Mouse (Mus musculus) sigmoid colon, adult 10 weeks (tissue): ENCODE measurements around the gene Mbl2. TPM values are rescaled to one million over a fixed set of nuclear protein-coding genes. Genes with fewer than 3 reads are reported as not detected.

Experiments used
- polyA plus RNA-seq: library from polyadenylated mRNA; stranded (reverse); fragments of 350-450 nt; fragmentation: Illumina TruSeq; extraction: RNeasy Lipid Tissue Mini Kit (QIAGEN cat#74804); gene quantifications from one replicate; pipeline ENCODE4 v1.2.3, GENCODE M21; 2014; ENCODE audit warnings: low read depth, low replicate concordance

Mbl2 gene
- polyA plus RNA-seq, result not detected

DNA sequence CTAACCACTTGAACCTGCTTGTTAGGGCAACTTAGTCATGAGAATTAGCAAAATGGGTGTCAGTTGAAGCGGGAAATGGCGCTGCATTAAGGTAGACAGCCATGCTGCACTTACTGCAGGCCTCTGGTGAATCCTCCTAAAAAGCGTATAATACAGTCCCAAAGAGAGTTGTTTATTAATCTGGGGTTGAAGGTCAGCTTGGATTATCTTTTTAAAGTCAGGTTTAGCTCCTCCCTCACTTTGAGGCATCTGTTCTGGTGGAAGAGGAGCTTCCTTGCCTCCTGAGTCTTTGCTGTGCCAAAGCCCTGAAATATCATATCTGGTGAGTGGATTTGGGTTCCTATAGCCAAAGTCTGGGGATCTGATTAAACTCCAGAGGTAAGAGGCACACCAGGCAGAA is at the start of gene Mbl2:
Gene Mbl2, plus strand, starts transcription at position 252 of the 400 bp plus-strand sequence.

Other genes with a start within 250 kb of the Mbl2 start
- not detected for gene Trpd52l3, start 229.2 kb upstream of the Mbl2 start, polyA plus RNA-seq
- gene Uhrf2, start 202.4 kb upstream of the Mbl2 start, polyA plus RNA-seq, result 175 TPM
- 0.16 TPM for gene Gldc, start 57.5 kb upstream of the Mbl2 start, polyA plus RNA-seq